Mouse (Mus musculus) cortical plate, adult 2 months (tissue): ENCODE measurements around the gene Gm11541.
"Not testable (repeated sequence)": the region's sequence is repeated elsewhere in the genome, so short reads cannot be mapped to it uniquely, and the experiment has no call there.

ENCODE experiments used
- CTCF ChIP-seq: fragments of 200-500 bp; IDR thresholded peaks from 2 replicates; pipeline ENCODE4 v1.5.1; 2011; ENCODE audit warnings: mild to moderate bottlenecking, control low read depth, low read length; ENCODE audit not compliant: insufficient read depth; ENCODE audit errors: extremely low read depth
- POLR2A ChIP-seq: fragments of 200-500 bp; IDR thresholded peaks from 2 replicates; pipeline ENCODE4 v1.6.1; 2011; ENCODE audit warnings: mild to moderate bottlenecking, low read length, control low read depth; ENCODE audit not compliant: insufficient read depth; ENCODE audit errors: extremely low read depth

DNA sequence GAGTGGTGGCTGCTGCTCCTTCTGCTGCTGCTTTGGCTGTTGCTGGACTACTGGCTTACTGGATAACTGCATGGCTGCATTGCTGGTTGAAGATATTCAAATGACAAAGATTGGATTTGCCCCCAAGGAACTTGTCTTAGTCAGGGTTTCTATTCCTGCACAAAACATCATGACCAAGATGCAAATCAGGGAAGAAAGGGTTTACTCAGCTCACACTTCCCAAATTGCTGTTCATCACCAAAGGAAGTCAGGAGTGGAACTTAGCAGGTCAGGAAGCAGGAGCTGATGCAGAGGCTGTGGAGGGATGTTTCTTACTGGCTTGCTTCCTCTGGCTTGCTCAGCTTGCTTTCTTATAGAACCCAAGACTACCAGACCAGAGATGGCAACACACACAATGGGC, 11.8 kb downstream of the Gm11541 start:
- TF ChIP-seq CTCF, POLR2A: not testable (repeated sequence)
